Comparison of ENCODE assay signal across 8 mouse cellular contexts in the genomic region with DNA sequence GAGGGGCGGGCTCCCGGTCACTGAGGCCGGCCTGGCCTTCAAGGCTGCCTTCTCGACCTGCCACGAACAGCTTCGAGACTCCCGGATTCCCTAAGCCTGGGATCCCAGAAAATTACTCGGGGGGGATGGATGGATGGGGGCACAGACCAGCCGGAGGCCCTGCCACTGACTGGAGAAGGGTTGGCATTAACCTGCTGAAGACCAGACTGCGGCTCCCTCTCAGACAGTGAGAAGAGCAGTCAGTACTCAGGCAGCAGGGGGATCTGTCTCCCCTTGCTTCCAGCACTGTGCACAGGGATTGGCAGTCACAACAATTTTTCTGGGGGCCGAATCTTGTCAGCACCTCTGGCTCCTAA. TPM values are rescaled to one million over a fixed set of nuclear protein-coding genes. Genes with fewer than 3 reads are reported as not detected.
DNase-seq lines count a peak whose midpoint lies in the region; ATAC-seq and TF ChIP-seq lines count a peak whose summit lies in the region.

No protein-coding gene starts in this region.

- WGBS in kidney, adult 2 months = 12% methylated on average over 11 of the region's 11 CpGs
- WGBS in hindbrain, embryonic 14.5 days = 8% methylated on average over 11 of the region's 11 CpGs
- 5% methylated on average over 11 of the region's 11 CpGs for WGBS in midbrain, embryonic 15.5 days

- H3K27ac ChIP-seq in kidney, adult 2 months (ENCODE audit: insufficient read depth, low read depth, low read length) = no peak overlapping the region
- H3K27ac ChIP-seq in hindbrain, embryonic 14.5 days = peak overlapping the region; percentile 87
- H3K27ac ChIP-seq in midbrain, embryonic 15.5 days = peak overlapping the region; percentile 83

- ATAC-seq in hindbrain, embryonic 14.5 days (ENCODE audit: low FRiP score) = peak; percentile 33; the same call in 1 of the 2 replicates
- peak; percentile 66 for ATAC-seq in midbrain, embryonic 15.5 days (replicated peaks)
- ATAC-seq in CD4-positive, CD25-positive, alpha-beta regulatory T cell, adult 4 months = no peak

- peak overlapping the region; percentile 95 for H3K4me2 ChIP-seq in hindbrain, embryonic 14.5 days (replicated peaks)
- peak overlapping the region; percentile 81 for H3K4me2 ChIP-seq in midbrain, embryonic 15.5 days

- H3K4me3 ChIP-seq in kidney, adult 2 months (ENCODE audit: insufficient read depth, low read depth, low read length) = peak overlapping the region; percentile 55
- peak overlapping the region; percentile 87 for H3K4me3 ChIP-seq in hindbrain, embryonic 14.5 days (replicated peaks; ENCODE audit: low read length)
- peak overlapping the region; percentile 76 for H3K4me3 ChIP-seq in midbrain, embryonic 15.5 days

- no peak for DNase-seq in kidney, adult 2 months
- no peak for DNase-seq in kidney, postnatal 4 days
- DNase-seq in embryo, embryonic 11 days = peak; percentile 17
- DNase-seq in hindbrain, embryonic 14.5 days (ENCODE audit: low spot score) = no peak
- no peak for DNase-seq in adrenal gland, postnatal 25 days
- DNase-seq in layer of hippocampus, postnatal 36 days = no peak

- no peaks in the 10 kb centered on the region for H3K4me1 ChIP-seq in kidney, adult 2 months (ENCODE audit: control insufficient read depth, insufficient read depth, low read length)
- H3K4me1 ChIP-seq in hindbrain, embryonic 14.5 days (replicated peaks; ENCODE audit: control insufficient read depth, insufficient read depth, low read length) = peaks cover 14% of the 10 kb centered on the region
- H3K4me1 ChIP-seq in midbrain, embryonic 15.5 days = peaks cover 19% of the 10 kb centered on the region

- no peaks in the 10 kb centered on the region for H3K36me3 ChIP-seq in kidney, adult 2 months (ENCODE audit: control insufficient read depth, insufficient read depth, low read length)
- peaks cover 33% of the 10 kb centered on the region for H3K36me3 ChIP-seq in hindbrain, embryonic 14.5 days (replicated peaks; ENCODE audit: control insufficient read depth, insufficient read depth)
- H3K36me3 ChIP-seq in midbrain, embryonic 15.5 days (replicated peaks) = peaks cover 13% of the 10 kb centered on the region; the same call in 1 of the 2 replicates

- TF ChIP-seq CTCF in kidney, adult 2 months (conservative IDR thresholded peaks at IDR 0.05; ENCODE audit: insufficient read depth, insufficient read length, low read depth, low read length) = no peak

- H3K9me3 ChIP-seq in hindbrain, embryonic 14.5 days (ENCODE audit: control insufficient read depth, low read length) = no peaks in the 10 kb centered on the region
- H3K9me3 ChIP-seq in midbrain, embryonic 15.5 days = no peaks in the 10 kb centered on the region

- H3K27me3 ChIP-seq in kidney, adult 2 months (replicated peaks; ENCODE audit: control insufficient read depth, insufficient read depth, low read length) = no peaks in the 10 kb centered on the region
- H3K27me3 ChIP-seq in hindbrain, embryonic 14.5 days (ENCODE audit: control insufficient read depth, insufficient read depth, low read length) = no peaks in the 10 kb centered on the region
- no peaks in the 10 kb centered on the region for H3K27me3 ChIP-seq in midbrain, embryonic 15.5 days (replicated peaks)

- no peak for TF ChIP-seq POLR2A in kidney, adult 2 months (IDR thresholded peaks at IDR 0.05; ENCODE audit: low read depth, low read length)

- peak overlapping the region; percentile 92 for H3K9ac ChIP-seq in hindbrain, embryonic 14.5 days
- H3K9ac ChIP-seq in midbrain, embryonic 15.5 days = peak overlapping the region; percentile 89

RNA-seq across cellular contexts. Expression of a gene that starts 0.7 kb away (rescaled TPM):
- 4.2 and 4.9 TPM in 2 replicates for polyA plus RNA-seq in kidney, adult 2 months (2012; rRNA removed)
- polyA plus RNA-seq in hindbrain, embryonic 14.5 days (2014; fragmentation: Nextera tagmentation; extraction: Ambion mirVana) = 15.5 and 15.9 TPM in 2 replicates
- 20.2 and 20.3 TPM in 2 replicates for polyA plus RNA-seq in midbrain, embryonic 15.5 days (2015; fragmentation: Nextera tagmentation; extraction: Ambion mirVana)
- total RNA-seq in adrenal gland, postnatal 25 days (2021) = 5.5 and 9.6 TPM in 2 replicates
- not detected for polyA plus RNA-seq in CD4-positive, CD25-positive, alpha-beta regulatory T cell, adult 4 months (2017; shearing (Covaris generic))
- total RNA-seq in layer of hippocampus, postnatal 36 days (2021) = 10 to 100 TPM; 14.5 to 18.0 TPM

RNA-seq across cellular contexts. Expression of a gene that starts 18.8 kb away (rescaled TPM):
- polyA plus RNA-seq in kidney, adult 2 months (2012; rRNA removed) = 0.86 and 1.3 TPM in 2 replicates
- polyA plus RNA-seq in hindbrain, embryonic 14.5 days (2014; fragmentation: Nextera tagmentation; extraction: Ambion mirVana) = 4.0 and 6.2 TPM in 2 replicates
- polyA plus RNA-seq in midbrain, embryonic 15.5 days (2015; fragmentation: Nextera tagmentation; extraction: Ambion mirVana) = 2.4 and 2.9 TPM in 2 replicates
- 1.0 TPM in 1 of 2 replicates, not detected in the other for total RNA-seq in adrenal gland, postnatal 25 days (2021)
- not detected for polyA plus RNA-seq in CD4-positive, CD25-positive, alpha-beta regulatory T cell, adult 4 months (2017; shearing (Covaris generic))
- 1 to 10 TPM; 2.8 to 3.6 TPM for total RNA-seq in layer of hippocampus, postnatal 36 days (2021)

RNA-seq across cellular contexts. Expression of a gene that starts 20.6 kb away (rescaled TPM):
- polyA plus RNA-seq in kidney, adult 2 months (2012; rRNA removed) = 65.7 and 72.7 TPM in 2 replicates
- 49.3 and 51.8 TPM in 2 replicates for polyA plus RNA-seq in hindbrain, embryonic 14.5 days (2014; fragmentation: Nextera tagmentation; extraction: Ambion mirVana)
- polyA plus RNA-seq in midbrain, embryonic 15.5 days (2015; fragmentation: Nextera tagmentation; extraction: Ambion mirVana) = 49.7 and 51.4 TPM in 2 replicates
- 52.4 and 61.8 TPM in 2 replicates for total RNA-seq in adrenal gland, postnatal 25 days (2021)
- 10 to 100 TPM; 19.5 to 24.0 TPM for polyA plus RNA-seq in CD4-positive, CD25-positive, alpha-beta regulatory T cell, adult 4 months (2017; shearing (Covaris generic))
- 10 to 100 TPM; 34.6 to 36.3 TPM for total RNA-seq in layer of hippocampus, postnatal 36 days (2021)

RNA-seq across cellular contexts. Expression of a gene that starts 49.4 kb away (rescaled TPM):
- polyA plus RNA-seq in kidney, adult 2 months (2012; rRNA removed) = 1.2 and 1.3 TPM in 2 replicates
- 1.3 and 1.7 TPM in 2 replicates for polyA plus RNA-seq in hindbrain, embryonic 14.5 days (2014; fragmentation: Nextera tagmentation; extraction: Ambion mirVana)
- polyA plus RNA-seq in midbrain, embryonic 15.5 days (2015; fragmentation: Nextera tagmentation; extraction: Ambion mirVana) = 1.1 and 1.4 TPM in 2 replicates
- 2.1 and 3.2 TPM in 2 replicates for total RNA-seq in adrenal gland, postnatal 25 days (2021)
- polyA plus RNA-seq in CD4-positive, CD25-positive, alpha-beta regulatory T cell, adult 4 months (2017; shearing (Covaris generic)) = not detected
- 1 to 10 TPM; 1.2 to 1.8 TPM for total RNA-seq in layer of hippocampus, postnatal 36 days (2021)

RNA-seq across cellular contexts. Expression of a gene that starts 58.6 kb away (rescaled TPM):
- 0.33 TPM in 1 of 2 replicates, not detected in the other for polyA plus RNA-seq in kidney, adult 2 months (2012; rRNA removed)
- 0.90 and 2.9 TPM in 2 replicates for polyA plus RNA-seq in hindbrain, embryonic 14.5 days (2014; fragmentation: Nextera tagmentation; extraction: Ambion mirVana)
- polyA plus RNA-seq in midbrain, embryonic 15.5 days (2015; fragmentation: Nextera tagmentation; extraction: Ambion mirVana) = 1.4 and 2.4 TPM in 2 replicates
- total RNA-seq in adrenal gland, postnatal 25 days (2021) = 3.4 TPM in 1 of 2 replicates, not detected in the other
- not detected for polyA plus RNA-seq in CD4-positive, CD25-positive, alpha-beta regulatory T cell, adult 4 months (2017; shearing (Covaris generic))
- total RNA-seq in layer of hippocampus, postnatal 36 days (2021) = 1 to 10 TPM in 1 of 2 experiments, not detected in 1; 1.9 TPM
